Mouse (Mus musculus) forelimb bud, embryonic 11.5 days (tissue): ENCODE data around the gene AW011738.

ENCODE experiments used
- DNase-seq: peaks from one replicate; pipeline ENCODE4 v3.0.0-alpha.2; 2012; ENCODE audit warnings: low read depth, low spot score

The AW011738 gene

GRCm38 (mm10) chr4:156249567-156249966, 46.5 kb downstream of the AW011738 start:
- DNase-seq: no peak

- DNase-seq: no peak
Observed at GRCm38 (mm10) chr4:156251081-156251480, 48.0 kb downstream of the AW011738 start.

GRCm38 (mm10) chr4:156252140-156252539, 49.0 kb downstream of the AW011738 start:
- DNase-seq: no peak

- no peak for DNase-seq
Observed at GRCm38 (mm10) chr4:156252619-156253018, 49.5 kb downstream of the AW011738 start.

GRCm38 (mm10) chr4:156253043-156253442, 49.9 kb downstream of the AW011738 start:
- no peak for DNase-seq

GRCm38 (mm10) chr4:156254361-156255077, 51.4 kb downstream of the AW011738 start:
- no peak for DNase-seq
